Mouse (Mus musculus) lung, postnatal 0 days (tissue): ENCODE results near the gene Cnpy2. TPM values are rescaled to one million over a fixed set of nuclear protein-coding genes. Genes with fewer than 3 reads are reported as not detected.
"Not testable (repeated sequence)": the region's sequence is repeated elsewhere in the genome, so short reads cannot be mapped to it uniquely, and the experiment has no call there.

ENCODE experiments used
- ATAC-seq: fragments of 200-750 bp; cut with Nextera tagmentation; 2 replicates; pipeline ENCODE4 v1.8.0; 2017; ENCODE audit warnings: moderate library complexity
- DNase-seq: peaks from one replicate; pipeline ENCODE4 v3.0.0-alpha.2; 2016; ENCODE audit warnings: low spot score
- H3K27ac ChIP-seq: fragments of 300-500 bp; sonication (generic); 2 replicates; pipeline ENCODE4 v1.5.1; 2014; ENCODE audit warnings: antibody characterized with exemption, mild to moderate bottlenecking, low read length, mixed read lengths
- H3K27me3 ChIP-seq: fragments of 300-500 bp; sonication (generic); replicated peaks from 2 replicates; pipeline ENCODE4 v1.6.1; 2014; ENCODE audit warnings: low read length, mixed read lengths; ENCODE audit not compliant: insufficient read depth
- H3K36me3 ChIP-seq: fragments of 300-500 bp; sonication (generic); 2 replicates; pipeline ENCODE4 v1.6.1; 2014; ENCODE audit warnings: low read length, mixed read lengths; ENCODE audit not compliant: insufficient read depth
- H3K4me1 ChIP-seq: fragments of 300-500 bp; sonication (generic); 2 replicates; pipeline ENCODE4 v1.6.1; 2014; ENCODE audit warnings: antibody characterized with exemption, low read depth, low read length, mixed read lengths; ENCODE audit not compliant: insufficient read depth
- H3K4me2 ChIP-seq: fragments of 300-500 bp; sonication (generic); replicated peaks from 2 replicates; pipeline ENCODE4 v1.6.1; 2014; ENCODE audit warnings: low read depth, mild to moderate bottlenecking, low read length, moderate library complexity, mixed read lengths
- H3K4me3 ChIP-seq: fragments of 300-500 bp; sonication (generic); 2 replicates; pipeline ENCODE4 v1.5.1; 2014; ENCODE audit warnings: low read depth, low read length
- H3K9ac ChIP-seq: fragments of 300-500 bp; sonication (generic); replicated peaks from 2 replicates; pipeline ENCODE4 v1.6.1; 2014; ENCODE audit warnings: low read depth, mild to moderate bottlenecking
- H3K9me3 ChIP-seq: fragments of 300-500 bp; sonication (generic); 2 replicates; pipeline ENCODE4 v1.6.1; 2016; ENCODE audit warnings: low read length, mixed read lengths
- CTCF ChIP-seq: IDR thresholded peaks from 2 replicates; pipeline ENCODE4 v1.5.1; 2016; ENCODE audit warnings: antibody characterized with exemption, mild to moderate bottlenecking
- EP300 ChIP-seq: IDR thresholded peaks from 2 replicates; pipeline ENCODE4 v1.6.1; 2016; ENCODE audit warnings: antibody characterized with exemption, mild to moderate bottlenecking, control low read depth
- WGBS: fragments of 180-500 bp; shearing (Covaris S2); extraction: QIAGEN DNeasy Blood & Tissue Kit; methylation state at CpG from one replicate; pipeline ENCODE4 v1.1.7; 2014; 5-methylcytosine and 5-hydroxymethylcytosine counted together
- polyA plus RNA-seq: library from polyadenylated mRNA; unstranded; fragments of >200 nt; fragmentation: Nextera tagmentation; extraction: Ambion mirVana; gene quantifications from 2 replicates; pipeline ENCODE4 v1.2.1, GENCODE M21; 2015

Gene Cnpy2
- polyA plus RNA-seq, 1 experiment from 2014 or later = 243 TPM

- H3K4me2 ChIP-seq = no peak overlapping the region
- H3K36me3 ChIP-seq = peaks cover 28% of the 10 kb centered on the region; the same call in 1 of the 2 replicates
- no peak overlapping the region for H3K27ac ChIP-seq
- H3K9me3 ChIP-seq = no peaks in the 10 kb centered on the region
- H3K4me3 ChIP-seq = no peak overlapping the region
- no peaks in the 10 kb centered on the region for H3K4me1 ChIP-seq
- ATAC-seq (peak; percentile 54), DNase-seq (peak; percentile 44)
- H3K27me3 ChIP-seq = no peaks in the 10 kb centered on the region
- WGBS = 37% methylated on average over 11 of the region's 11 CpGs
- no peak for TF ChIP-seq CTCF
- no peak for TF ChIP-seq EP300
- H3K9ac ChIP-seq = no peak overlapping the region
These were observed 12.1 kb upstream of the Cnpy2 start for GRCm38 (mm10) chr10:128310177-128310576.

- Histone ChIP-seq H3K27ac (no peak overlapping the region), H3K9me3 (no peaks in the 10 kb centered on the region), H3K36me3 (peaks cover 31% of the 10 kb centered on the region; the same call in 1 of the 2 replicates), H3K27me3 (no peaks in the 10 kb centered on the region), H3K4me2 (no peak overlapping the region), H3K9ac (no peak overlapping the region), H3K4me3 (no peak overlapping the region), H3K4me1 (no peaks in the 10 kb centered on the region)
- DNase-seq (no peak), ATAC-seq (no peak)
- 49% methylated on average over 4 of the region's 4 CpGs for WGBS
- TF ChIP-seq CTCF = no peak
- no peak for TF ChIP-seq EP300
These were observed 11.4 kb upstream of the Cnpy2 start for GRCm38 (mm10) chr10:128310902-128311301.

DNA sequence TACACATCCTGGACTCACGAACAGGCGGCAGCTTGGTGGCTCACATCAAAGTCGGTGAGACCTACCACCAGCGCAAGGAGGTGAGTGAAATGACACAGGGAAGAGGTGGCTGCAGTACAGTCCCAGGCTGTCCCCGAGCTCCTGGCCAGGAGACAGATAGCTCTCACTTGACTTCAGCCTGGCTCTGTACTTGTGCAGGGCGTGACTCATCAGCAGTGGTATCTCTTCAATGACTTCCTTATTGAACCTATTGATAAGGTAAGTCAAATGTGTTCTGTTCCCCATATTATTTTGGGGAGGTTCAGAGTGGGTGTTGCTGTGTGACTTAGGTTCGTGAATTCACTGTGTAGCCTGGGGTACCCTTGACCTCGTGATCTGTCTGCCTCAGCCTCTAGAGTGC, 6.7 kb upstream of the Cnpy2 start:
- WGBS = 96% methylated on average over 8 of the region's 8 CpGs
- no peak for TF ChIP-seq EP300
- TF ChIP-seq CTCF = no peak
- ATAC-seq (no peak), DNase-seq (no peak)
- H3K27ac ChIP-seq = no peak overlapping the region
- no peak overlapping the region for H3K4me2 ChIP-seq
- no peaks in the 10 kb centered on the region for H3K4me1 ChIP-seq
- H3K9me3 ChIP-seq = no peaks in the 10 kb centered on the region
- no peak overlapping the region for H3K9ac ChIP-seq
- H3K4me3 ChIP-seq = no peak overlapping the region
- H3K27me3 ChIP-seq = no peaks in the 10 kb centered on the region
- H3K36me3 ChIP-seq = peaks cover 36% of the 10 kb centered on the region

- no peaks in the 10 kb centered on the region for H3K27me3 ChIP-seq
- peaks cover 20% of the 10 kb centered on the region for H3K36me3 ChIP-seq
- peak overlapping the region; percentile 67 for H3K4me2 ChIP-seq
- whole genome bisulfite sequencing = 49% methylated on average over 12 of the region's 12 CpGs
- H3K4me3 ChIP-seq = peak overlapping the region; percentile 88
- TF ChIP-seq CTCF = no peak
- no peak for TF ChIP-seq EP300
- no peak overlapping the region for H3K9ac ChIP-seq
- no peaks in the 10 kb centered on the region for H3K9me3 ChIP-seq
- no peak overlapping the region for H3K27ac ChIP-seq
- no peak for DNase-seq
- ATAC-seq = no peak
- peaks cover 8% of the 10 kb centered on the region for H3K4me1 ChIP-seq
These were observed 618 bp upstream of the Cnpy2 start for GRCm38 (mm10) chr10:128321641-128322040.

DNA sequence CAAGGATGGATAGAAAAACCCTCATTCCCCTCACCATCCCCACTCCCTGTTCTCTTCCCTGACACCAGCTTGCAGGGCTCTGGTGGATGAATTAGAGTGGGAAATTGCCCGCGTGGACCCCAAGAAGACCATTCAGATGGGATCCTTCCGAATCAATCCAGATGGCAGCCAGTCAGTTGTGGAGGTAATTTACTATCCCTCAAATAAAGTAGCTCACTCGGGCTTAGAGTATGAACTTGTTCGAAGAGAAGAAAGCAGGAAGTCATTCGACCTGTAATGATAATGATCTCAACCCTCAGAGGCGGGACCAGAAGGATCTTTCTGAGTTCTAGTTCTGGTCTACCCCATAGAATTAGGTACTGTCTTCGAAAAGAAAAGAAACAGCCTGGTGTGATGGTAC, 1.3 kb downstream of the Cnpy2 start:
- no peak for DNase-seq
- Histone ChIP-seq H3K4me3 (peak overlapping the region; percentile 88), H3K27ac (0 out of 2 replicates have a peak overlapping the region, but pooled peaks have one; percentile 94), H3K4me2 (peak overlapping the region; percentile 67), H3K36me3 (peaks cover 21% of the 10 kb centered on the region; the same call in 1 of the 2 replicates), H3K27me3 (no peaks in the 10 kb centered on the region), H3K4me1 (peaks cover 8% of the 10 kb centered on the region), H3K9ac (peak overlapping the region; percentile 98), H3K9me3 (no peaks in the 10 kb centered on the region)
- ATAC-seq = no peak
- TF ChIP-seq EP300 (no peak), CTCF (no peak)
- WGBS = 61% methylated on average over 8 of the region's 8 CpGs

- peaks cover 10% of the 10 kb centered on the region; the same call in 1 of the 2 replicates for H3K36me3 ChIP-seq
- TF ChIP-seq CTCF (no peak), EP300 (no peak)
- H3K4me2 ChIP-seq = no peak overlapping the region
- no peak overlapping the region for H3K4me3 ChIP-seq
- no peak overlapping the region for H3K9ac ChIP-seq
- no peaks in the 10 kb centered on the region for H3K27me3 ChIP-seq
- 91% methylated on average over 8 of the region's 8 CpGs for WGBS
- no peak overlapping the region for H3K27ac ChIP-seq
- ATAC-seq (no peak), DNase-seq (no peak)
- no peaks in the 10 kb centered on the region for H3K9me3 ChIP-seq
- peaks cover 8% of the 10 kb centered on the region for H3K4me1 ChIP-seq
These were observed 4.6 kb downstream of the Cnpy2 start for GRCm38 (mm10) chr10:128326825-128327224.

DNA sequence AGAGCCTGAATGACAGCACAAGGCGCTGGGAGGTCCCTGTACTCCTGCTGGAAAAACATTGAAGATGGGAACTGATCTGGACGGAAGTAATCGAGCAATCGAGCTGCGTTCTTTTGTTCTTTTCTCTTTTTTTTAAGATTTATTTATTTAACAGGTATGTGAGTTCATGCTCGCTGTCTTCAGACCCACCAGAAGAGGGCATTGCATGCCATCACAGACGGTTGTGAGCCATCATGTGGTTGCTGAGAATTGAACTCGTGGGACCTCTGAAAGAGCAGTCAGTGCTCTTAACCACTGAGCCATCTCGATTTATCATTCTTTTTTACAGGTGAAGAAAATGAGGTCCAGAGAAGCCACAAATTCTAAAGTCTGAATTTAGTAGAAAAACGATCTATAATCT, 5.4 kb downstream of the Cnpy2 start:
- peaks cover 8% of the 10 kb centered on the region for H3K4me1 ChIP-seq
- H3K36me3 ChIP-seq = peaks cover 10% of the 10 kb centered on the region; the same call in 1 of the 2 replicates
- DNase-seq = no peak
- no peaks in the 10 kb centered on the region for H3K9me3 ChIP-seq
- no peak overlapping the region for H3K4me2 ChIP-seq
- H3K27ac ChIP-seq = no peak overlapping the region
- TF ChIP-seq EP300 = no peak
- peak; percentile 29; the same call in 1 of the 2 replicates for TF ChIP-seq CTCF
- H3K4me3 ChIP-seq = no peak overlapping the region
- no peak overlapping the region for H3K9ac ChIP-seq
- no peak for ATAC-seq
- WGBS = 83% methylated on average over 10 of the region's 10 CpGs
- H3K27me3 ChIP-seq = no peaks in the 10 kb centered on the region

GRCm38 (mm10) chr10:128332358-128333249, 10.3 kb downstream of the Cnpy2 start:
- not testable (repeated sequence) for H3K4me1 ChIP-seq
- WGBS = 76% methylated on average over 5 of the region's 6 CpGs

More at GRCm38 (mm10) chr10:128332358-128333249, 10.3 kb downstream of the Cnpy2 start:
- not testable (repeated sequence) for H3K9ac ChIP-seq, H3K27ac ChIP-seq, H3K4me2 ChIP-seq, H3K36me3 ChIP-seq, DNase-seq, H3K27me3 ChIP-seq, H3K9me3 ChIP-seq, ATAC-seq, H3K4me3 ChIP-seq
